Mouse (Mus musculus) layer of hippocampus, postnatal 36 days (tissue): ENCODE results near the gene Ppil1. TPM values are rescaled to one million over a fixed set of nuclear protein-coding genes. Genes with fewer than 3 reads are reported as not detected.
"Not testable (repeated sequence)": the region's sequence is repeated elsewhere in the genome, so short reads cannot be mapped to it uniquely, and the experiment has no call there.

ENCODE experiments used
- DNase-seq, 2 experiments: peaks; one replicate each; pipeline ENCODE4 v3.0.0; 2022
- total RNA-seq, 2 experiments: library from RNA; stranded (reverse); gene quantifications; 2 replicates each; pipeline ENCODE4 v1.2.3; 2021

The Ppil1 gene
- total RNA-seq, 2 experiments from 2014 or later: 17.6 to 17.9 TPM

DNA sequence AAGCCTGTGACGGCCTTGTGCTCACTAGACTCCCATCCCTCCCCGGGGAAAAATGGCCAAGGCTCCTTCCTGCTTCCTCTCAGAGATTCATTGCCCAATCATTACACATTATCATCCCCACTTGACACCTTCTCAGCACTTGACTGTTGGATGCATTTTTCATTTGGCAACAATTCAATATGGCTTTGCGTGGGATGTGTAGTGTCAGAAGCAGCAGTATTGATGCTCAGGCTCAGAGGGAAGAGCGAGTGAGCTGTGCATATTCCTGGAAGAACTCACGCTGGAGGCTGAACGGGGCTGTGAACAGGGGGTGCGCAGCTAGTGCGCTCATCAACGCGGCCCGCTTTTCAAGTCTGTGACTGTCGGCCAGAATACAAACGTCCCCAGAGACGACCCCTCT lies 13.0 kb downstream of the Ppil1 start:
- not testable (repeated sequence) for DNase-seq

DNA sequence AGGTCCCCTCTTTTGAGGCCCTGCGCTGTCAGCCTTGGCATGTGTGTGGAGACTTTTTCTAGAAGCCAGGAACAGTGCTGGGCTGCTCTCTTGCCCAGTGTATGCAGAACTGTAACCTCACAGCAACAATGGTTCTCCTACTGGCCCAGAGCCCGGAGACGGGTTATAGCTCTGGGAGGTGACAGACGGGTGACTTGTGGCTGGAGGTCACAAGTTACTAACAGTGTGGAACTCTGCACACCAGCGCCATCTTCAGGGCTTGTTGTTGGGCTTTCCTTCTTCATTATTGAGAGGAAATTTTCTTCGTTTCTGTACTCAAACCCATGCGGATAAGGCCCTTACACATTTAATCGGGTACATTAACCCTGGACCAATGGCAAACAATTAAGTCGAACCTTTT lies 14.5 kb downstream of the Ppil1 start:
- no peak for DNase-seq

- no peak for DNase-seq
Observed at GRCm38 (mm10) chr17:29247881-29248280, 16.1 kb downstream of the Ppil1 start.

DNA sequence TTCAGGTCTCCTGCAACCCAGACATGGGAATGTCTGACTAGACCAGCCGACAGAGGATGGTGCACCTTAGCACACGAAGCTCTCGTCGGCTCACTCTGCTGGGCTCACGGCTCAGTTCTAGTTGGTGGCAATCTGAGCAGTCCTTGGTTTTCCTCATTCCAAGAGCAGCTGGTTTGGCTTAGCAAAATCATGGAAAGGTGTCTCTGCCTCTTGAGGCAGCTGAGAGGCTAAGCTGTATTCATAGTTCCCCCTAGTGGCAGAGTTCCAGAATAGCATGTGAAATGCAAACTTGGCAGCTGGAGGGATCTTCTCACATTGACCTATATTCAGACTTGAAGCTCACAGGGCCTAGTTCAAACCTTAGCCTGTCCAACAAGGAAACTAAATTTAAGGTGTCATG lies 17.4 kb downstream of the Ppil1 start:
- DNase-seq: no peak

DNA sequence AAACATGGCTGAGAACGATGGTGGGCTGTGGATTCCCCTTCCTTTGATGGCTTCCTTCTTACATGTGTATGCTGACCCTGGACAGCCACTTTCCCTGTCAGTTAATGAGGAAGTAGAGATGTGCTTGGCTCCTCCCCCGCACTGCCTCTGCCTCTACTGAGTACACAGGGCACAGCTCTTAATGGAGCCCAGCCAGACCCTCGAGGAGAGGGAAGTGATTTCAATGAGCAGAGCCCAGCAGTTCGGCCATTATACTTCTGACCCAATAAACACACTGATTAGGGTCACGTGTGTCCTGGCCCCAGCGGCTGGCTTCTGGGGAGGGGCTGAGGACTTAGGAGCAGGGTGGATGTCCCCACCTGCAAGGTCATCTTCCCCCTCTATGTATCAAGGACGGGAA lies 18.3 kb downstream of the Ppil1 start:
- DNase-seq: no peak

- no peak for DNase-seq
Observed at GRCm38 (mm10) chr17:29244912-29245311, 19.1 kb downstream of the Ppil1 start.

- DNase-seq: no peak
Observed at GRCm38 (mm10) chr17:29238421-29238945, 25.5 kb downstream of the Ppil1 start.

- no peak for DNase-seq
Observed at GRCm38 (mm10) chr17:29237772-29238420, 26.1 kb downstream of the Ppil1 start, which contains the start of gene Cpne5. TSS of gene Cpne5 (minus strand) at chr17:29238167.

DNA sequence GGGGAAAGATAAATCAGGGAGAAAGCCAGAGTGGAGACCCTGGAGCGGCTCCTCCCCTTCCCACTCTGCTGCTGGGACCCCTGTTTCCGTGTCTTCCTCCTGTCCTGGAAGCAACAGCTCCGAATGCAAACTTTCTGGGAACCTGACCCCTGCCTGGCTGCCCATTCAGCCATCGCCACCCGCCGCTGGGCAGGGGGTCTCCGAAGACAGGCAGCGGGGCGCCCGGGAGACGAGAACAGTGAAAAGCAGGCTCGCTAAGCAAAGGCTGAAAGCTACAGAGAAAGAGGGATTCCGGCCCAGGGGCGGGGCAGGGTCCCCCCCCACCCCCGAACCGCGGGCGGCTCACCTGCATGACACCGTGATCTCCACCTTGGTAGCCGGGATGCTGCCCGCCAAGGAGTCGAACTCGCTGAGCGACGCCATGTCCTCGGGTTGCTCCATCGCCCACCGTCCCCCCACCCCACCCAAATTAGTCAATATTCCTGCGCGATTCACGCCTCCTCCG lies 26.7 kb downstream of the Ppil1 start:
- DNase-seq: no peak

DNA sequence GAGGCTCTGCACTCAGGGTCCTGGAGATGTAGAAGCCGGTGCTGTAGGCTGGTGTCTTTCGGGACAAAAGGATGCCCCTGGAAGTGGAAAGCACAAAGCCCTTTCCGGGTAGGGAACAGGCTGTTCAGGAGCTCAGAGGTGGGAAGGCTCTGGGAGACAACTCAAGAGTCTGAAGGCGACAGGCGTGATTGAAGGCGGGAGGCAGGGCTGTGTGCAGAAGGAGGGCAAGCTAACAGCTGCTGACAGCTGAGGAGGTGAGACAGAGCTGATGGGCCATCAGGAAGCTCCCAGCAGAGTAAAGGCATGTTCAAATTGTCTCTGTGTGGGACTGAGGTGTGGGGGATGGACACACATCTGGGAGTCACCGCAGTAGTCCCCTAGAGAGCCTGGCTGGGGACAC lies 27.9 kb downstream of the Ppil1 start:
- no peak for DNase-seq

DNA sequence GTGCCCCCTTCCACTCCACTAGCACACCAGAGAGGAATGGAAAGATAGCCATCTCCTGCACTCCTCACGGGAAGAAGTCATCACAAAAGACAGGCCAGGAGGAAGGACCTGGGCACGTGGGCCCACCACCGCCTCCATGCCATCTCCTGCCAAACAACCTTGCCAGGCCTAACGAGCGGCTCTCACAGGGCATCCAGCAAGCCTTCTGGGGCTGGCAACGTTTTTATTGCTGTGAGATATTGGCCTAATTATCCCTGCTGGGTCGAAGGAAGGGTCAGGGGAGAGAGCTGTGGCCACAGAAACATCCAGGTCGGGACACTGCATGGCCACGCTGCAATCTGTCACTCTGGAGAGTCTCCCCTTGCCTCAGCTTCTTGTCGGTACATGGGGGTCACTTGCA lies 32.9 kb downstream of the Ppil1 start:
- no peak for DNase-seq

DNA sequence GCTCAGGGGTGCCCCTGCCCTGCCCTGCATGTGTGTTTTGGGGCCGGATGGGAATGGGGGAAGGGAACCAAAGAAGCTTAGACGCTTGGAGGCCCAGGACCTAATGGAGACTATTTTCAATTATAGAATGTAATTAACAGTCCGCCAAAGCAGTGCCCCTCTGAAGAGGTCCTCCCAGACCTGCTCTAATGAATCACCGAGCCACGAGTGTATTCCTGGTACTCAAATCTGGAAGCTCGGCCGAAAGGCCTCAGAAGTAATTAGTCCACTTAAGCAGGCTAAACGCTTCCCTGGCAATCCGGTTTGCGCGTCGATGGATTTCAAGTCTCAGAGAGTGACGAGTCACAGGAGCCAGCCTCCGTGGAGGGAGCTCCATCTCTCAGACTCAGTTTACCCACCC lies 43.4 kb downstream of the Ppil1 start:
- DNase-seq: no peak

DNA sequence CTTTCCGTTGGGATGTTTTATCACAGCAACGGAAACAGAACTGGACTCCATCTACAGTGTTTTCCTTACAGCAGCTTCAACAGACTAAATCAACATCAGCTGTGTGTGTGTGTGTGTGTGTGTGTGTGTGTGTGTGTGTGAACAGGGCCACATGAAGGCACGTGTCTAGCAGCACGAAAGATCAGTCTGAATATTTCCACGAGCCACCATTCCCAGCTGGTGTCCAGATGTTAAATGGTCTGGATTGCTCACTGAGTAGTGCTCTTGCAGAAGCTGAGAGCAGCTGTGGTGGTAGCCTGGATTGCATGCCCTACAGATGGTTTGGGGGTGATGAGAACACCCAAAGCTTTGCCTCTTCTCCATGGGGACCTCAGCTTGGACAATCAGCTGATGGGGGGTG lies 46.0 kb downstream of the Ppil1 start:
- no peak for DNase-seq

DNA sequence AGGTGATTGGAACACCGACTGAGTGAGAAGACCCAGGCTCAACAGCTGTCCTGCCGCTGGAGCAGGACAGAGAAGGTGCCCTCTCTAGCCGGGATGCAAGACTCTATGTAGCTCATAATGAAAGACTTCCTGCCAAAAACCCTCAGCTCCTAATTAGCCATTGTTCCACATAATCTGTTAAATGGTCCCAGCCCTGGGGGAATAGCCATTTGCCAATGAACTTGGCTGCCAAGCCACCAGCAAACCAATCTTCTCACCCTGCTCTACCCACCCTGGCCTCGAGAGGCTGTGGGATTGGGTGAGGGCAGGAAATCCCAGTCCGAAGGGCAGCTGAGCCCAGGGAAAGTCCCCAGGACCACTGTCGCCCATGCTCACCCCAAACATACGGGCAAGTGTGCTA lies 47.9 kb downstream of the Ppil1 start:
- DNase-seq: no peak

DNA sequence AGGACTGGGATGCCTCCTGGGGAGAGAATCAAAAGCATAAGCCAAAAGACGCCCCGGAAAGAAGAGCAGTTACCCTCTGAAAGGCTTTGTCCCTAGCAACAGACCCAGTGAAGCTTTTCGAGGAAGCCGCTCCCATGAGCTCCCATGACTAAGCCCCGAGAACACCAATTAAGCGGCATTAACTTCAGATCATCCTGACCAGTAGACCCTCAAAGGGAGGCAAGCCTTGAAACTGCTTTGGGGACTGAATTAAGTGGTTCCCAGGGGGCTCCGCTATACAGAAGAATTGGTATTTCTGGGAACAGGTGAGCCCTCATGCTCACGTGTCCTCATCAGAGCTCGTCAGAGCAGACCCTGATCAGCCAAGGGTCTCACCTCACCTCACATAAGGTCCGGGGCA lies 49.3 kb downstream of the Ppil1 start:
- DNase-seq: no peak

GRCm38 (mm10) chr17:29214193-29214456 lies 49.9 kb downstream of the Ppil1 start:
- DNase-seq: no peak

- no peak for DNase-seq
Observed at GRCm38 (mm10) chr17:29213381-29214192, 50.4 kb downstream of the Ppil1 start.

GRCm38 (mm10) chr17:29211836-29212235 lies 52.1 kb downstream of the Ppil1 start:
- no peak for DNase-seq

DNA sequence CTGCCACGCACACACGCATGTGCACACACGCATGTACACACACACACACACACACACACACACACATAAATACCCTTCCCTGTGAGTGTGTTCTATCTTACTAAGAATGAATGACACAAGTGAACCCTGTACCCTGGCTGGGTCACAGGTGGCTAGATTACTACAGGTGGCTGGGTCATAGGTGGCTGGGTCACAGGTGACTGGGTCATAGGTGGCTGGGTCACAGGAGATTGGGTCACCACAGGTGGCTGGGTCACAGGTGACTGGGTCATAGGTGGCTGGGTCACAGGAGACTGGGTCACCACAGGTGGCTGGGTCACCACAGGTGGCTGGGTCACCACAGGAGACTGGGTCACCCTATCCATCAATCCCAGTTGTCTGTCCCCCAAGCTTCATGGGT lies 53.9 kb downstream of the Ppil1 start:
- no peak for DNase-seq

DNA sequence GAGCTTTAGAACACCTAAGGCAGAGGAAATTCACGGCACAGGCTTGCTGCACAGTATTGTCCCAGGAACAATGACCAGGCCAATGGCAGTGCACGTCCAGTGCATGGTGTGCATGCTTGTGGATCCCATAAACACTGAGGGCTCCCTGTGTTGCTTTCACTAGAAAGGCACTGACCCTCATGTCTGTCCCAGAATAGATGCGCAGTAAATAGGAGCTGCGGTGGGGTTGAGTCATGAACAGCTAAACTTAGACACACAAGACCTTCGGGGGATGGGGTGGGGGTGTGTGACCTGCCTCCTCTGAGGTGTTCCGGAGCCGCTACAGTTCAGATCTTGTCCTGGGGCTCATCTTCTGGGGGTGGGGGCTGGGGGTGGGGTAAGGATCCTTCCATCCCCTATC lies 57.9 kb downstream of the Ppil1 start:
- no peak for DNase-seq

- no peak for DNase-seq
Observed at GRCm38 (mm10) chr17:29202604-29203003, 61.4 kb downstream of the Ppil1 start.
